Mouse (Mus musculus) adrenal gland, adult 2 months (tissue): ENCODE data around the gene N4bp1. TPM values are rescaled to one million over a fixed set of nuclear protein-coding genes. Genes with fewer than 3 reads are reported as not detected.

Experiments
- DNase-seq: peaks from one replicate; pipeline ENCODE4 v3.0.0; 2021
- long read RNA-seq: library from polyadenylated mRNA; stranded (forward); transcript quantifications from one replicate; pipeline ENCODE4 v2.0.0, GENCODE M21; 2021
- polyA plus RNA-seq: library from polyadenylated mRNA; depleted of rRNA; stranded (reverse); fragments of >200 nt; gene quantifications from 2 replicates; pipeline ENCODE4 v1.2.3, GENCODE M21; 2012; rRNA removed
- total RNA-seq, 2 experiments: library from RNA; stranded (reverse); gene quantifications; 2 replicates each; pipeline ENCODE4 v1.2.3; 2021

The N4bp1 gene
- 10 to 100 TPM; 23.2 to 45.6 TPM for total RNA-seq
- 13.2 and 19.9 TPM in 2 replicates for polyA plus RNA-seq
- long read RNA-seq, full-length matches to known transcripts = 4 of 7 reads
- long read RNA-seq, partial matches to known transcripts = 2 of 7 reads
- long read RNA-seq, other reads (novel, unspliced or antisense) = 1 of 7 reads

- DNase-seq = peak; percentile 95
These were observed at the start of gene N4bp1 for GRCm38 (mm10) chr8:86884489-86885463. N4bp1 (minus strand) TSS chr8:86885258.

GRCm38 (mm10) chr8:86934841-86935240 lies 49.8 kb upstream of the N4bp1 start:
- no peak for DNase-seq

GRCm38 (mm10) chr8:86934393-86934792 lies 49.3 kb upstream of the N4bp1 start:
- DNase-seq = no peak

GRCm38 (mm10) chr8:86933898-86934297 lies 48.8 kb upstream of the N4bp1 start:
- peak; percentile 59 for DNase-seq

GRCm38 (mm10) chr8:86926237-86926636 lies 41.2 kb upstream of the N4bp1 start:
- no peak for DNase-seq

GRCm38 (mm10) chr8:86923219-86923835 lies 38.3 kb upstream of the N4bp1 start:
- no peak for DNase-seq

- DNase-seq = no peak
These were observed 37.6 kb upstream of the N4bp1 start for GRCm38 (mm10) chr8:86922673-86923072.

GRCm38 (mm10) chr8:86922141-86922540 lies 37.1 kb upstream of the N4bp1 start:
- DNase-seq = no peak

- DNase-seq = no peak
These were observed 35.9 kb upstream of the N4bp1 start for GRCm38 (mm10) chr8:86920996-86921395.

- no peak for DNase-seq
These were observed 35.4 kb upstream of the N4bp1 start for GRCm38 (mm10) chr8:86920455-86920854.

- no peak for DNase-seq
These were observed 35.0 kb upstream of the N4bp1 start for GRCm38 (mm10) chr8:86920024-86920423.

GRCm38 (mm10) chr8:86919262-86919661 lies 34.2 kb upstream of the N4bp1 start:
- DNase-seq = no peak

GRCm38 (mm10) chr8:86918093-86918492 lies 33.0 kb upstream of the N4bp1 start:
- no peak for DNase-seq

- no peak for DNase-seq
These were observed 32.6 kb upstream of the N4bp1 start for GRCm38 (mm10) chr8:86917689-86918088.

GRCm38 (mm10) chr8:86916369-86916768 lies 31.3 kb upstream of the N4bp1 start:
- no peak for DNase-seq

- no peak for DNase-seq
These were observed 26.1 kb upstream of the N4bp1 start for GRCm38 (mm10) chr8:86911136-86911535.

- DNase-seq = no peak
These were observed 25.2 kb upstream of the N4bp1 start for GRCm38 (mm10) chr8:86910250-86910649.

GRCm38 (mm10) chr8:86908536-86908935 lies 23.5 kb upstream of the N4bp1 start:
- DNase-seq = peak; percentile 71

- no peak for DNase-seq
These were observed 19.9 kb upstream of the N4bp1 start for GRCm38 (mm10) chr8:86904911-86905310.

GRCm38 (mm10) chr8:86903104-86903503 lies 18.0 kb upstream of the N4bp1 start:
- peak; percentile 83 for DNase-seq

GRCm38 (mm10) chr8:86902656-86903055 lies 17.6 kb upstream of the N4bp1 start:
- no peak for DNase-seq

- DNase-seq = peak; percentile 54
These were observed 16.9 kb upstream of the N4bp1 start for GRCm38 (mm10) chr8:86901972-86902371.
